Mouse (Mus musculus) splenic B cell, adult 2 months (primary cell): ENCODE results near the gene Gm45711.

ENCODE experiments used
- DNase-seq: peaks from one replicate; pipeline ENCODE4 v3.0.0-alpha.2; 2011; ENCODE audit warnings: low read depth, low spot score
- H3K27me3 ChIP-seq: 2 replicates; pipeline ENCODE4 v1.6.1; 2012; ENCODE audit warnings: mild to moderate bottlenecking, low read length, moderate library complexity, mixed read lengths; ENCODE audit not compliant: control insufficient read depth, poor library complexity, insufficient read depth, severe bottlenecking
- H3K36me3 ChIP-seq: 2 replicates; pipeline ENCODE4 v1.6.1; 2012; ENCODE audit warnings: mild to moderate bottlenecking, low read length, moderate library complexity, mixed read lengths; ENCODE audit not compliant: control insufficient read depth, poor library complexity, insufficient read depth, severe bottlenecking

Gene Gm45711

GRCm38 (mm10) chr8:104239418-104239861 is 70.4 kb downstream of the Gm45711 start:
- peak; percentile 83 for DNase-seq
- Histone ChIP-seq H3K27me3 (no peaks in the 10 kb centered on the region), H3K36me3 (peaks cover 6% of the 10 kb centered on the region)

GRCm38 (mm10) chr8:104234573-104234972 is 75.3 kb downstream of the Gm45711 start:
- DNase-seq: no peak
- Histone ChIP-seq H3K36me3 (peaks cover 11% of the 10 kb centered on the region), H3K27me3 (no peaks in the 10 kb centered on the region)

- DNase-seq: peak; percentile 65
- Histone ChIP-seq H3K27me3 (no peaks in the 10 kb centered on the region), H3K36me3 (peaks cover 16% of the 10 kb centered on the region)
These were observed 77.0 kb downstream of the Gm45711 start for GRCm38 (mm10) chr8:104232919-104233318.

- Histone ChIP-seq H3K36me3 (peaks cover 16% of the 10 kb centered on the region), H3K27me3 (no peaks in the 10 kb centered on the region)
- DNase-seq: no peak
These were observed 77.8 kb downstream of the Gm45711 start for GRCm38 (mm10) chr8:104232039-104232438.
